ENCODE assay signal across 7 mouse cellular contexts in genomic region chr8:119670419-119671091, GRCm38 (mm10). TPM values are rescaled to one million over a fixed set of nuclear protein-coding genes. Genes with fewer than 3 reads are reported as not detected.
DNase-seq lines count a peak whose midpoint lies in the region.

No protein-coding gene starts in this region.

- intact Hi-C loops in heart, postnatal 10 days (cut with DNase I), result loop anchor here (10.0 kb wide), 1 partner anchor 256 kb away; no protein-coding TSS in a partner anchor

- DNase-seq in 3134 (ENCODE audit: extremely low read depth, insufficient read length, low spot score), result peak; percentile 48
- DNase-seq in ZHBTc4 (ENCODE audit: low read depth, low spot score), result peak; percentile 36
- DNase-seq in heart, postnatal 10 days, result peak; percentile 79 to 83
- DNase-seq in lung, adult 18-20 months, result peak; percentile 80 to 88
- no peak for DNase-seq in left cerebral cortex, adult 9 months (ENCODE audit: low spot score in 2 of 2)
- DNase-seq in cerebellum, postnatal 10 days, result no peak
- DNase-seq in frontal cortex, postnatal 14 days (ENCODE audit: low spot score in 2 of 2), result no peak

RNA-seq across cellular contexts. Expression of gene Wfdc1, which starts 4.4 kb away (rescaled TPM):
- total RNA-seq in heart, postnatal 10 days (2021), result 10 to 100 TPM; 45.0 to 47.4 TPM

RNA-seq across cellular contexts. Expression of gene Atp2c2, which starts 29.3 kb away (rescaled TPM):
- not detected for total RNA-seq in heart, postnatal 10 days (2021)

RNA-seq across cellular contexts. Expression of gene Kcng4, which starts 35.1 kb away (rescaled TPM):
- total RNA-seq in heart, postnatal 10 days (2021), result under 1 TPM in 1 of 2 experiments, not detected in 1; 0.10 TPM

RNA-seq across cellular contexts. Expression of gene Adad2, which starts 58.0 kb away (rescaled TPM):
- total RNA-seq in heart, postnatal 10 days (2021), result not detected

Comparison
In these comparisons a context has a peak if more than half of its experiments do, and no peak if none do; other contexts are left out.
1. DNase-seq: peak in 3134 (single experiment), ZHBTc4 (single experiment), heart, postnatal 10 days (2 of 2) and lung, adult 18-20 months (2 of 2); none in left cerebral cortex, adult 9 months (0 of 2), cerebellum, postnatal 10 days (0 of 2) and frontal cortex, postnatal 14 days (0 of 2).